ENCODE assay signal across 9 mouse cellular contexts in genomic region chr5:93095301-93095700, GRCm38 (mm10). TPM values are rescaled to one million over a fixed set of nuclear protein-coding genes. Genes with fewer than 3 reads are reported as not detected.
A peak's percentile ranks its signal among the peaks of the same experiment; 100 is the strongest.
DNase-seq lines count a peak whose midpoint lies in the region; ATAC-seq and TF ChIP-seq lines count a peak whose summit lies in the region.
"Had no signal": no experiment of that assay in that cellular context is flagged by ENCODE, and none has a peak within 500 bp of the region (broad histone marks: within the 10 kb centered on the region; RNA-seq: fewer than 3 reads in every experiment).

No protein-coding gene starts in this region.

- peak overlapping the region; percentile 34; the same call in 1 of the 2 replicates for H3K27ac ChIP-seq in kidney, embryonic 15.5 days
- H3K27ac ChIP-seq in kidney, adult 2 months (ENCODE audit: insufficient read depth, low read depth, low read length): no peak overlapping the region
- peak overlapping the region; percentile 5; the same call in 1 of the 2 replicates for H3K27ac ChIP-seq in forebrain, embryonic 10.5 days
- no peak overlapping the region for H3K27ac ChIP-seq in intestine, embryonic 16.5 days (ENCODE audit: low read length)
- H3K27ac ChIP-seq in neural tube, embryonic 12.5 days: no peak overlapping the region

- H3K4me3 ChIP-seq in kidney, embryonic 15.5 days (replicated peaks): peak overlapping the region; percentile 86
- no peak overlapping the region for H3K4me3 ChIP-seq in kidney, adult 2 months (ENCODE audit: insufficient read depth, low read depth, low read length)
- H3K4me3 ChIP-seq in forebrain, embryonic 10.5 days: peak overlapping the region; percentile 94
- peak overlapping the region; percentile 88 for H3K4me3 ChIP-seq in intestine, embryonic 16.5 days (ENCODE audit: low read length)
- H3K4me3 ChIP-seq in neural tube, embryonic 12.5 days: peak overlapping the region; percentile 87

- no peak for DNase-seq in kidney, adult 2 months
- DNase-seq in forebrain, embryonic 10.5 days (ENCODE audit: extremely low spot score, low spot score): no peak
- DNase-seq in urinary bladder, postnatal 4 days (ENCODE audit: low spot score in 2 of 2): no peak
- DNase-seq in thymus, postnatal 14 days: no peak
- DNase-seq in thymus, postnatal 0 days (ENCODE audit: low spot score): no peak

- no peaks in the 10 kb centered on the region for H3K36me3 ChIP-seq in kidney, embryonic 15.5 days
- no peaks in the 10 kb centered on the region for H3K36me3 ChIP-seq in kidney, adult 2 months (ENCODE audit: control insufficient read depth, insufficient read depth, low read length)
- peaks cover 28% of the 10 kb centered on the region for H3K36me3 ChIP-seq in forebrain, embryonic 10.5 days (replicated peaks)
- H3K36me3 ChIP-seq in intestine, embryonic 16.5 days (ENCODE audit: control insufficient read depth, insufficient read depth, low read length): no peaks in the 10 kb centered on the region
- no peaks in the 10 kb centered on the region for H3K36me3 ChIP-seq in neural tube, embryonic 12.5 days

- peak overlapping the region; percentile 81 for H3K9ac ChIP-seq in kidney, embryonic 15.5 days
- peak overlapping the region; percentile 97 for H3K9ac ChIP-seq in intestine, embryonic 16.5 days (ENCODE audit: low read depth, low read length)
- H3K9ac ChIP-seq in neural tube, embryonic 12.5 days: peak overlapping the region; percentile 89

- no peaks in the 10 kb centered on the region for H3K27me3 ChIP-seq in kidney, embryonic 15.5 days
- H3K27me3 ChIP-seq in kidney, adult 2 months (replicated peaks; ENCODE audit: control insufficient read depth, insufficient read depth, low read length): no peaks in the 10 kb centered on the region
- H3K27me3 ChIP-seq in forebrain, embryonic 10.5 days (ENCODE audit: poor library complexity, severe bottlenecking): no peaks in the 10 kb centered on the region
- H3K27me3 ChIP-seq in intestine, embryonic 16.5 days (replicated peaks; ENCODE audit: control insufficient read depth, insufficient read depth, low read length): no peaks in the 10 kb centered on the region
- H3K27me3 ChIP-seq in neural tube, embryonic 12.5 days (replicated peaks): no peaks in the 10 kb centered on the region

- no peak for TF ChIP-seq POLR2A in kidney, adult 2 months (IDR thresholded peaks at IDR 0.05; ENCODE audit: low read depth, low read length)

- TF ChIP-seq CTCF in kidney, adult 2 months (conservative IDR thresholded peaks at IDR 0.05; ENCODE audit: insufficient read depth, insufficient read length, low read depth, low read length): no peak

- no peaks in the 10 kb centered on the region for H3K9me3 ChIP-seq in kidney, embryonic 15.5 days (replicated peaks)
- H3K9me3 ChIP-seq in forebrain, embryonic 10.5 days: no peaks in the 10 kb centered on the region
- H3K9me3 ChIP-seq in intestine, embryonic 16.5 days (ENCODE audit: control insufficient read depth, low read length): no peaks in the 10 kb centered on the region
- H3K9me3 ChIP-seq in neural tube, embryonic 12.5 days: no peaks in the 10 kb centered on the region
- H3K9me3 ChIP-seq: G1E had no signal

- 32% methylated on average over 7 of the region's 7 CpGs for WGBS in kidney, embryonic 15.5 days
- WGBS in kidney, adult 2 months: 76% methylated on average over 7 of the region's 7 CpGs
- WGBS in forebrain, embryonic 10.5 days: 55% methylated on average over 7 of the region's 7 CpGs
- WGBS in intestine, embryonic 16.5 days: 62% methylated on average over 7 of the region's 7 CpGs
- WGBS in neural tube, embryonic 12.5 days: 48% methylated on average over 7 of the region's 7 CpGs

- peak overlapping the region; percentile 94 for H3K4me2 ChIP-seq in kidney, embryonic 15.5 days
- peak overlapping the region; percentile 89 for H3K4me2 ChIP-seq in intestine, embryonic 16.5 days (ENCODE audit: low read depth, low read length)
- peak overlapping the region; percentile 94 for H3K4me2 ChIP-seq in neural tube, embryonic 12.5 days (replicated peaks)

- no peak for ATAC-seq in kidney, embryonic 15.5 days (replicated peaks; ENCODE audit: low FRiP score)
- no peak for ATAC-seq in intestine, embryonic 16.5 days
- ATAC-seq in neural tube, embryonic 12.5 days (ENCODE audit: low FRiP score, low read depth): no peak

- H3K4me1 ChIP-seq in kidney, embryonic 15.5 days: peaks cover 73% of the 10 kb centered on the region
- H3K4me1 ChIP-seq in kidney, adult 2 months (ENCODE audit: control insufficient read depth, insufficient read depth, low read length): peaks cover 21% of the 10 kb centered on the region
- H3K4me1 ChIP-seq in forebrain, embryonic 10.5 days: peaks cover 72% of the 10 kb centered on the region
- H3K4me1 ChIP-seq in intestine, embryonic 16.5 days (ENCODE audit: control insufficient read depth, insufficient read depth, low read length): peaks cover 54% of the 10 kb centered on the region
- peaks cover 59% of the 10 kb centered on the region for H3K4me1 ChIP-seq in neural tube, embryonic 12.5 days

RNA-seq across cellular contexts. Expression of gene Sept11, which starts 2.1 kb away (rescaled TPM):
- polyA plus RNA-seq in kidney, embryonic 15.5 days (2015; fragmentation: Nextera tagmentation; extraction: Ambion mirVana): 221 and 222 TPM in 2 replicates
- 46.0 and 50.7 TPM in 2 replicates for polyA plus RNA-seq in kidney, adult 2 months (2012; rRNA removed)
- 277 and 280 TPM in 2 replicates for polyA plus RNA-seq in forebrain, embryonic 10.5 days (2016; fragmentation: Nextera tagmentation; extraction: Ambion mirVana)
- 115 and 116 TPM in 2 replicates for polyA plus RNA-seq in intestine, embryonic 16.5 days (2015; fragmentation: Nextera tagmentation; extraction: Ambion mirVana)
- polyA plus RNA-seq in neural tube, embryonic 12.5 days (2016; fragmentation: Nextera tagmentation; extraction: Ambion mirVana): 253 and 266 TPM in 2 replicates
- polyA plus RNA-seq in thymus, postnatal 0 days (2015; fragmentation: Nextera tagmentation; extraction: Ambion mirVana): 59.9 and 61.0 TPM in 2 replicates

RNA-seq across cellular contexts. Expression of gene Sowahb, which starts 50.5 kb away (rescaled TPM):
- 1.4 and 1.5 TPM in 2 replicates for polyA plus RNA-seq in kidney, embryonic 15.5 days (2015; fragmentation: Nextera tagmentation; extraction: Ambion mirVana)
- polyA plus RNA-seq in kidney, adult 2 months (2012; rRNA removed): 7.8 and 10.1 TPM in 2 replicates
- 0.21 and 0.43 TPM in 2 replicates for polyA plus RNA-seq in forebrain, embryonic 10.5 days (2016; fragmentation: Nextera tagmentation; extraction: Ambion mirVana)
- polyA plus RNA-seq in intestine, embryonic 16.5 days (2015; fragmentation: Nextera tagmentation; extraction: Ambion mirVana): 5.2 and 7.6 TPM in 2 replicates
- polyA plus RNA-seq in neural tube, embryonic 12.5 days (2016; fragmentation: Nextera tagmentation; extraction: Ambion mirVana): 0.10 TPM in 1 of 2 replicates, not detected in the other
- 0.35 and 0.42 TPM in 2 replicates for polyA plus RNA-seq in thymus, postnatal 0 days (2015; fragmentation: Nextera tagmentation; extraction: Ambion mirVana)
- polyA plus RNA-seq: G1E had no signal

Comparison
In these comparisons a context has a peak if more than half of its experiments do, and no peak if none do; other contexts are left out.
1. H3K27ac ChIP-seq: peak in kidney, embryonic 15.5 days (single experiment) and forebrain, embryonic 10.5 days (single experiment); none in kidney, adult 2 months (single experiment), intestine, embryonic 16.5 days (single experiment) and neural tube, embryonic 12.5 days (single experiment).
2. Peak in every context shown above with its lines, with median percentiles within 50 percentile points of each other: H3K4me2 ChIP-seq and H3K9ac ChIP-seq.